Mouse (Mus musculus) liver, postnatal 0 days (tissue): Measurements from ENCODE around the gene Hk3.

Source experiments
- CTCF ChIP-seq: sonication (generic); IDR thresholded peaks from 2 replicates; pipeline ENCODE4 v1.5.1; 2016; ENCODE audit warnings: antibody characterized with exemption, low read depth
- EP300 ChIP-seq: IDR thresholded peaks from 2 replicates; pipeline ENCODE4 v1.6.1; 2016; ENCODE audit warnings: antibody characterized with exemption, low read depth, mild to moderate bottlenecking

DNA sequence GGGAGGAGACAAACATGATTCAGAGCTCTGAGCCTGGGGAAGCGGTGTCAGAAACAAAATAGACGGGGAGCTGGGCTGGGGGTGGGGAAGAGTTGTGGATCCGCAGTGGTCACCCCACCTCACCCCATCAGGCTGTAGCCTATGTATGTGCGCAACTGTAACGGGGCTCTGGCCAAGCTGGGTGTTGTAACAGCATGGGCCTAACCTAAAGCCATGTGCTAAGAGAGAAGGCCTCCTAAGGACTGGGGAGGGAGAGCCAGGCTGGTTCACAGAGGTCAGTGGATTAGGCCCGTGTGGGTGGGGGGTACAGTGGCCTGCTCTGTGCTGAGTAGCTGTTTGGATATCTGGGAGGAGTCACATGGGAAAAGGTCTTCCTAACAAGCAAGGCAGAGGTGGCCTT lies 61.3 kb downstream of the Hk3 start:
- TF ChIP-seq CTCF, result no peak
- no peak for TF ChIP-seq EP300
